Mouse (Mus musculus) adrenal gland, adult 18-20 months (tissue): ENCODE measurements around the gene Tube1. TPM values are rescaled to one million over a fixed set of nuclear protein-coding genes. Genes with fewer than 3 reads are reported as not detected.
A peak's percentile ranks its signal among the peaks of the same experiment; 100 is the strongest.
"Not testable (repeated sequence)": the region's sequence is repeated elsewhere in the genome, so short reads cannot be mapped to it uniquely, and the experiment has no call there.

Experiments
- DNase-seq, 2 experiments: peaks; one replicate each; pipeline ENCODE4 v3.0.0; 2021 to 2022; ENCODE audit warnings: low spot score in 2 of 2
- total RNA-seq, 2 experiments: library from RNA; stranded (reverse); gene quantifications; 1 replicate in 1 of 2; 2 replicates in 1 of 2; pipeline ENCODE4 v1.2.3; 2021

Gene Tube1
- total RNA-seq, 2 experiments from 2014 or later: 0.42 to 0.50 TPM

DNA sequence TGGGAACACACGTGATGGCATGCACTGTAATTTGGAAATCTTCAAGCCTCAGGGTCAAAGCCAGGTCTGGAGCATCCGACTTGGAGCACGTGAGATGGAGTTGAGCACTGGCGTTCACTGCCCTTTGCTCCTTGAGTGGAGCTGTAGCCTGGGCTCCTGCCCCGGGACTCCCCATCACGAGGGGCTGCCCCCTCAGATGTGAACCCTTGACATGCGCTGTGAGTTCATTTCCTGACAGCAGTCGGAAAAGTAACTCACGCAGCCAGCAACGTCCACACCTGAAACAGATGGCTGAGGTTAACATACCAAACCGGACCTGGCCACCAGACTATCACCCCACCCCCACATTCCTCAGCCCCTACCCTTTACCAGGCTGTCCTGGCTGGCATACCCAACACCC is 33.8 kb downstream of the Tube1 start:
- no peak for DNase-seq

DNA sequence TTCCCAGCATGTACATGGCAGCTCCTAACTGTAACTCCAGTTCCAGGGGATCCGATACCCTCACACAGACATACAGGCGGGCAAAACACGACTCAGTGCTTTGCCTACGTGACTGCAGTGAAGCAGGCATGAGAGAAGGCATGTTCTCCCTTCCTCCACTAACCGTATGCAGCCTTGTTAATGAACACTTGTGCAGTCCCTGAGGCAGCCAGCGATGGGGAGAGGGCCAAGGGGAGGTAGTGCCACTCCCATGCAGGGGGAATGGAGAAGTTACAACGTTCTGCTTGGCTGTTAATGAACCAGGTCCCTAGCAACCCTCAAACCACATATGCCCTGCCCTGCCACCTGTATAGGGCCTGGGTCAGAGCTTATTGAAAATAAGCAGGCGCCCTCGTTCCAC is 35.9 kb downstream of the Tube1 start:
- DNase-seq: no peak

DNA sequence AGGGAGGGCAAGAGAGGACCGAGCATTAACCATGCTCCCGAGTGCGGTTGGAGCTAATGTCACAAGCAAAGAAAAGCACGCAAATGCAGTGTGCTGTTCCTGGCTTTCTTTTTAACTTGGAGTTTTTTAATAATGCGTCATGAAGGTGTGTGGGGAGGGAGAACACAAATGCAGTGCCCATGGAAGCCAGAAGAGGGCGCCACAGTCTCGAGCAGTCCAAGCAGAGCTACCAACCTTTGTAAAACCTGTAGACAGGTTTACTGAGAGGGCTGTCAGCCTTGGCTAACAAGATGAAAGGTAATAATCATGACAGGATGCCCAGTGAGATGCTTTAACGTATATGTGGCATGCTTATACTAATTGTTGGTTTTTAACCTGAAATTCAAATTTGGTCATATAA is 36.4 kb downstream of the Tube1 start:
- peak; percentile 74 to 78 for DNase-seq

DNA sequence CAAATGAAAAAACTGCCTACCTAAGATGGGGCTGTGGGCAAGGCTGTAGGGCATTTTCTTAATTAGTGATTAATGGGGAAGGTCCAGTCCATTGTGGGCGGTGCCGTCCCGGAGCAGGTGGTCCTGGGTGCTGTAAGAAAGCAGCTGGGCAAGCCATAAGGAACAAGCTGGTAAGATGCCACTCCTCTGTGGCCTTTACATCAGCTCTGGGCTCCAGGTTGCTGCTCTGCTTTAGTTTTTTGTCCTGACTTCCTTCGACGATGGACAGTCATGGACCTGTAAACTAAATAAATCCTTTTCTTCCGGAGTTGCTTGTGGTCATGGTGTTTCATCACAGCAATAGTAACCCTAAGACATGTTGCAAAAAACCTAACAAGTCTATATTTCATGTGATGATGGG is 36.9 kb downstream of the Tube1 start:
- DNase-seq: no peak

DNA sequence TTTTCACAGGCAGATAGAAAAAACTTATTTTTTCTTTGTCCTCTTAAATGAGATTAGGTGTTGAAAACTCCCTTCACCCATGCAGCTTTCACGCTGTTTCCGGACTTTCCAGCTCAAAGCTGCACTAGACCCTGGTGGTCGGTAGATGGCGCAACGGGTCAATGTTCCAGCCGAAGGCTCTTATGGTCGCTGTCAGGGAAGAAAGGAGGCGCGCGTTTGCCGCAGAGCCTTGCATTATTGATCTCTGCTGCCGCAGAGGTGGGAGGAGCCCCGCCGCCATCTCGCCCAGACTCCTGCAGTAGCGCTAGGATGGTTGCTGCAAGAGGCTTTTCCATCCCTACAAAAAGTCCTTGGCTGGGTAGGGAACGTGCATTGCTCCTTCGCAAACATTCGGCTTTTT is 37.4 kb downstream of the Tube1 start:
- DNase-seq: peak; percentile 89 to 90

DNA sequence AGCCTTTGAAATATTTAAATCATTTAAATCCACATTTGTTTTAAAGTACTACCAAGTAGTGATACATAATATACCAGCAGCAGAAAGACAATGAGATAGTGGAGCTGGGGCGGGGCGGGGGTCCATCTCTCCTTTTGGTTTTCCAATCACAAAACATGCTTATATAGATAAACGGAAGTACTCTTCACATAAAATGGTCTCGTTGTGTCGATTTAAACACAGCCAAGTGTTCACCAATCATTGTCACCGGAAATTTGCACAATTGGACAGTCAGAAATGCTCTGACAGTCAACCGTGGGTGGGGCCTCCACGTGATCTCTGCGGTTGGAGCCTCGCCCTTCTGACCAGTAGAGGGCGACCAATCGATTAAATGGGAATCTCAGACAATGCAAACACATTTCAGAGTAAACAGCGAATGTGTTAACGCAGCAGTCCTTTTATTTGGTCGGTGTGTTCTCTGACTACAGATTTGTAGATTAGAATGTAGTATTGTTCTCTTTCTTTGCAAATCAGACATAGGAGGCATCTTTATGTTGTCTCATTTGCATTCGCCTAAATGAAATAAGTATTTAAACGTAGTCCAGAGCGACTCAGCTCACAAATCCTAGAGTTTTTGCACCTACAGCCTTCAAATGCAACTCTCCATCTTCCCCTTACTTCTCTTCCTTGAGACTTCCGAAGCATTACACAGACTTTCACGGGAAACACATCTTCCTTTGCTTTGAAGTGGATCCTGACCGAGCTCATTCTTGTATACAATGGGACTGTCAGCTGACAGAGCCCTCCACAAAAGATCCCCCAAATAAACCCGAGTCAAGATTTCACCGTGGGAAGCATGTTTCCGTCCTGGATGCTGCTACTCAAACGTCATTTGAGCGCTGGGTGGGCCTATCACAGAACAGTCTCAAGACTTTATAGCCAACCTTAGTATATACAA is 38.1 kb downstream of the Tube1 start:
- peak; percentile 79 to 80 for DNase-seq

DNA sequence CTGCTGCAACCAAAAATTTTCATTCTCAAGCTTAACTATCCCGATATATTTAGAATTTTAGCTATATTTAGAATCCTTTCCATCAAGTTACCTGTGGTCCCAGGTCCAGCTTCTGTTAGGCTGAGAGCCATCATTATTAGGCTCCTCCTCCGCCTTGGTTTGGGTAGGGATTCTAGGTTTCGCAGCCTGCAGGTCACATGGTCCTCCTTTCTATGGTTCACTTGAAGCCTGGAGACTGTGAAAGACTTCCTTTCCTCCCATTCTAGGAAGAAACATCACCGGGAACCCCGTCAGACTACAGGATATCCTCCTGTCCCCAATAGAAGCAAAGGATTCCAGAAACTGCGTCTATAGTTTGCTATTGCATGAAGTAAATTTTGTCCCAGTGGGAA is 38.8 kb downstream of the Tube1 start:
- DNase-seq: no peak

DNA sequence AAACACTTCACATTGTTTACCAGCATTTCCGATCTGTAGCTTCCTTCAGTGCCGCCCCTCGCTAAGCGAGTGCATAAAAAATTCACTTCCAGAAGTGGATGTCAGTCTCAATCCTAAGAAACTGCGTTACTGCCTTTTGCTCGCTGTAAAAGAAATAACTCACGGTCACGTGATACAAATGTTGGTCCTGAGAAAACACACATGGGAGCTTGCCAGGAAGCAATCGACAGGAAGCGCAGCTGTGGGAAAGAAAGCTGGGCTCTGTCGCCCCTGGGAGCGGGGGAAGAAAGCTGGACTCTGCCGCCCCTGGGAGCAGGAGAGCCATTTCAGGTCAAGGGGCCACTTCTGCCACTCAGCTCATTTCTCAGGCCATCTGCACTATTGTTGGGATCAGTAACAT is 39.3 kb downstream of the Tube1 start:
- DNase-seq: no peak

DNA sequence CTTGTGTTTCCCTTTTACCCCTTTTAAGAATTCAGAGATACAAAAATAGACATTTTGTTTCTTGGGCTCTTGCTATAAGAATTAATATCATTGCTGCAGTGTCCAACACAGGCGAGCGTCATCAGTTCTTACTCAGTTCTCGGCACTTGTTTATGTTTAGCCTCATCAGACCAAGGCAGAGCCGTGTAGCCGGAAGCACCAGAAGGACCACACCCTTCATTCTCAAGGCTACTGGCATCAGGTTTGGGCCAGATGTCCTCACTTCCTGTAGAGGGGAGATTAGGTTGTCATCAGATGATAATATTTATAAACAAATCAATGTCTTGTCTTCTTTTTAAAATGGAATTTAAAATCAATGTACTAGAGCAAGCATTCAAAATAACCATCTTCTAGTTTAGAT is 43.2 kb downstream of the Tube1 start:
- no peak for DNase-seq

DNA sequence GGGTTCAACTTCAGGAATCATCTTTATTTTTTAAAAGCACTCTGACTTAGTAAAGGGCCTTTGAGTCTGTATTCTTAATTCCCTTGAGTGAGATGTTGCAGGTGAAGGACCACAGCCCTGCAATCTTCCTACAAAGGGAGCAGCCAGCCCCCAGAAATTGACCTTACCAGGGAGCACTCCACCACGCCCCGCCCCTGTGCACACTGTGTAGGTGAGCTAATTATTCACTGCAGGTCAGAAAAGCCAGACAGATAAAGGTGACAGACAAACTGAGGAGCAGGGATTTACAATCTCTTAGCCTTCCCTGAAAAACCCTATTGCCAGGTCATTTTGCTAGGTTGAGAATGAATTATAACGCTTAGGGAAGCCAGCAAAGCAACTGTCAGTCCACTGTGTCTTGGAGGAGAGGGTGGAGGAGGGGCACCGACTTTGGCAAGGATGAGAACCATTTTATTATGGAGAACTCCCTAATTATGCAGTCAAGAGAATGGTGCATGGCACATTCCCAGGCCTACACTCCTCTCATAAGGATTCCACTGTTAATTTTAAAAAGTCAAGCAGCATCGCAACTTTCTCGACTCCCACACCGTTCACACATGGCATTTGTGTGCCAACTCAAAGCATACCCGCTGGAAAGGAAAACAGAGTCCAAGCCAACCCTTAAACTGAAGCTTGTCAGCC is 51.2 kb downstream of the Tube1 start:
- DNase-seq: no peak

DNA sequence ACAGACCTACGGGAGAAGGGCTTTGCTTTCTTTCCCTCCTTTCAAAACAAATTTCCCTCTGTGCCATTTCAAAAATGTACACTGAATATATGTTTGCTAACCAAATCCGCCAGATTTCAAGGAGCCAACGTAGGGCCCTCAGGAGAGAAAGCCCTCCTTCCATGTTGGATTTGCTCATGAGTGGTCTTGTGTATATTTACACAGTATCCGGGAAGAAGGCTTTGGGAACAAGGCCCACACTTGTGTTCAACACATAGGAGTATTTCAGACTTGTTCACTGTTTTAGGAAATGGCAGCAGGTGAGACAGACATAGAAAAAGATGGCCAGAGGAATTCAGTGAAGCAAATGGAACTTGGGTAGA is 51.8 kb downstream of the Tube1 start:
- no peak for DNase-seq

DNA sequence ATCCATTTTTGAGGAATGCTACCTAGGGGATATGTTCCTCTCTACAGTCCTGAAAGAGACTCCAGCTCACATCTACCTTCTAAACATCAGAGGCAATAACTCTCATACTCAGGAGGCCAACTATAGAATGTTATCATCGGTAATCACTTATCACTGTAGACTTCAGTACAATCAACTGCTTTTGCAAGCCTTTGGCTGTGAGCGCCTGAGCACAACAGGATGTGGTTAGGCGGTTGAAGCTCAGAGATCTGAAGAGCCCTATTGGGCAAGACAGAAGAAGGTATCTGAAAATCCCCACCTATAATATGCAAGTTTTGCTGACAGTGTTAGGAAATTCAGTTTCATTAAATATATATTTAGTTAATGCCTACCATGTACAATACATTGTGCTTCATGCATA is 58.9 kb downstream of the Tube1 start:
- DNase-seq: no peak

DNA sequence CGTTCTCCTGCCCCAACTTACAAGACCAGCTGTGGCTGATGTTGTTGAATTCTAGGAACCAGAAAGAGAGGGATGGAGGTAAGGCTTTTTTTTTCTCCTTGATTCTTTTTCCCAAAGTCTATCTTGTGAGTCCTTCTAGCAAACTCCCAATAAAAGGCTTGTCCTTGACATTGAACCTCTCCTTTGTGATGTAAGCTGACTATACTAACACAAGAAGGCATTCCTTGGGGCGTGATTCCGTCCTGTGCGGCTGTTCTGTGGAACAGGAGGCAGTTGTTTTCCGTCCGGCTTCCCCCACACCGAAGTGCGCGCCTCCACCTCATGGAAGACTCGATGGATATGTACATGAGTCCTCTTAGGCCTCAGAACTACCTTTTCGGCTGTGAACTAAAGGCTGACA is 64.4 kb downstream of the Tube1 start:
- not testable (repeated sequence) for DNase-seq

Other genes with a start within 250 kb of the Tube1 start
- gene Lama4, start 168.5 kb upstream of the Tube1 start, total RNA-seq: 10 to 100 TPM; 55.3 to 59.2 TPM
- 1 to 10 TPM; 2.7 to 3.6 TPM for gene Fam229b, start 62 bp upstream of the Tube1 start, total RNA-seq
- under 1 TPM; 0.42 to 0.56 TPM for gene Ccn6, start 29.8 kb downstream of the Tube1 start, total RNA-seq
- gene Fyn, start 234.9 kb downstream of the Tube1 start, total RNA-seq: 10 to 100 TPM; 41.4 to 46.2 TPM